Mouse (Mus musculus) heart, adult 8-10 months (tissue): ENCODE results near the gene Nle1. TPM values are rescaled to one million over a fixed set of nuclear protein-coding genes. Genes with fewer than 3 reads are reported as not detected.

Source experiments
- DNase-seq: peaks from one replicate; pipeline ENCODE4 v3.0.0; 2022; ENCODE audit warnings: low spot score
- total RNA-seq, 4 experiments: library from RNA; stranded (reverse); gene quantifications; 2 replicates each; pipeline ENCODE4 v1.2.4; 2022

The Nle1 gene
- total RNA-seq, 4 experiments from 2014 or later, result 7.0 to 13.0 (median 9.7) TPM

DNA sequence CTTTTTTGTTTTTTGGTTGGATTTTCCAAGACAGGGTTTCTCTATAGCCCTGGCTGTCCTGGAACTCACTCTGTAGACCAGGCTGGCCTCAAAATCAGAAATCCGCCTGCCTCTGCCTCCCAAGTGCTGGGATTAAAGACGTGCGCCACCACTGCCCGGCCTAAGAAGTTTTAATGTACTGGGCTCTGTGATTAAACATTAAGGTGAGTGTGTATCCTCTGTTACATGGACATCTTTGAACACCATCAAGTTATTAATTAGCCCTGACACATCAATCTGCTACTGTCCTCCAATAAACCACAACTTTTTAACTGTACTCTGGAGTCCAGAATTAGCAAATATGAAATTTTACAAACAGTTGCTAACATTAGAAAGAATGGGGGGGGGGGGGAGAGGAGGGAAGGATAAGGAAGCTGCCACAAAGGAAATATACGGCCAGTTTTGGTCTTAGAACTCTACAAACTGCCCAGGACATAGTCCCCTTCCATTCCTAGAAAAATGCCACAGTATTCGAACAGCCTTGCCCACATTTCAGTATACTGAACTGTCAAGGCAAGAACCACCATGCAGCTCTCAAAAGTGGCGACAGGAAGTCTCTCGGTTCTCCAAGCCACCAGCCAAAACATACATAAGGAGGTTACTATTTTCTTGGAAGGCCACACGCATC lies 38.6 kb downstream of the Nle1 start:
- no peak for DNase-seq

DNA sequence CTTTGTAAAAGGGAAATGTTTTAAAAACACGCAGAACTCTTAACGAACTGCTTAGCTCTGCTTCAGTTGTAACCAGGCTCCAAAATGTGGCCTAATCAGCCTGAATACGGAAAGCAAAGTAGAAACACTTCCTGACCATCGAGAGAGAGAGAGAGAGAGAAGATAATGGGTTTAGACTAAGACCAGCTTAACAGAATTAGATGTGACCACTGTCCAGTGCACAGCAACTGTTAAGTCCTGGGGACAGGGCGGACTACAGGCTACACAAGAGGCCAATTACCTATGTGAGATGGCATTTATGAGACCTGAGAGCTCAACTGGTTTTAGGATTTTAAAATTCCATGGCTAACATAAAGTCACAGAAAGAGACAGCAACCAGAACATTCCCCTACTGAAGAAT lies 40.3 kb downstream of the Nle1 start:
- no peak for DNase-seq

DNA sequence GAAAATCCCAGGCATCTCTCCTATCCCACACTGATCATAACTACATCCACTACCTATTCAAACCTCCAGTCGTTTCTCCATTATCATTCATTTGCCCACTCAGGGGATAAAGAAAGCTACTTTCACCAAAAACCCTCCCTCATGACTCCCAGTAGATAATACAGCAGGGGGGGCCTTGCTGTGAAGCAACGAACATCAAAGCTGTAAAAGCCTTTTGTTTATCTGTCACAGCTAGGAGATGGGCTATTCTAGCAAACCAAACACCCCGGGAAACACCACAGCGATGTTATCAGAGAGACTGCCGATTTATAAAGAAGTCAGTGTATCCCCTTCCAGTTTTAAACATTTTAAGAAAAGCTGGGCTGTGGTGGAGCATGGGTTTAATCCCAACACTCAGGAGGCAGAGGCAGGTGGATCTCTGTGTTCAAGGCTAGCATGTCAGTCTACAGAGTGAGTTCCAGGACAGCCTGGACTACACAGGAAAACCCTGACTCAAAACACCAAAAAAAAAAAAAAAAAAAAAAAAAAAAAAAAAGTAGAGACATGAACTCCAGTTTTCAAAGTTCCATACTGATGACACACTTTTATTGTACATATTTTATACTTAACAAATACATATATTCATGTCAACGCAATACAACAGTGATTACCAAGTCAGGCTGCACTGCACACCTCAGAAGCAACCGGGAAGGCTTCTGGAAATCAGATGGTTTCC lies 41.2 kb downstream of the Nle1 start:
- DNase-seq, result no peak

DNA sequence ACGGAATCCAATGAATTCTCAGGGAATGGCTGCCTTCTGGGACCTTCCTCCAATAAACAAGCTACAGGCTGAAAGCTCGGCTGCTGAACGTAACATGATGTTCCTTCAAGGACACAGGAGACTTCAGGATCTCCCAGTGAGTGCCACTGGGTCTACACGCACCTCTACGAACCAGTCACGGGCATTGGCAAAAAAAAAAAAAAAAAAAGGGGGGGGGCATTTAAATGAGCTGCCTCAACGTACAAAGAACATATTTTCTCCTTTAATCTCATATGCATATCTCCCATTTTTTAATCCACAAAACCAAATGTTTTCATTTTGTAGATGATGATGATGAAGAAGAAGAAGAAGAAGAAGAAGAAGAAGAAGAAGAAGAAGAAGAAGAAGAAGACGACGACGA lies 42.3 kb downstream of the Nle1 start:
- DNase-seq, result no peak

DNA sequence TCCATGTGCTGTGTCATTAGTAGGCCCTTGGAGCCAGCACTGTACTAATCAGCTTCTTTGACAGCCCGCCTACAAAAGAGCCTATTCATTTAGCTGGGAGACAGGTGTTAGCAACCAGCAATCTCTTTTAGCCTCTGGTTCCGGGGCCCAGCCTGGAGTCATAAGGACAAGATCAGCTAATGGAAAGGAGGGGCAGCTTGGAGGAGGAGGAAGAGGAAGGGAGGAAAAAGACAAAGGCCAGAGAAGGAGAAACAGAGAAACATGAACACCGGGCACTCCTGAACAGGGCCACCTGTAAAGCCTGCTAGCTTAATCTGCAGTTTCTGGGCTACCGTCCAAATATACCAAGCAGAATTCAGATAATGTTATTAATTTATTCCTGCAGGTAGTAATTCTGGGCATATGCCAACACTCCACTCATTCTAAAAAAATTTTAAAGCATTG lies 44.7 kb downstream of the Nle1 start:
- DNase-seq, result no peak

DNA sequence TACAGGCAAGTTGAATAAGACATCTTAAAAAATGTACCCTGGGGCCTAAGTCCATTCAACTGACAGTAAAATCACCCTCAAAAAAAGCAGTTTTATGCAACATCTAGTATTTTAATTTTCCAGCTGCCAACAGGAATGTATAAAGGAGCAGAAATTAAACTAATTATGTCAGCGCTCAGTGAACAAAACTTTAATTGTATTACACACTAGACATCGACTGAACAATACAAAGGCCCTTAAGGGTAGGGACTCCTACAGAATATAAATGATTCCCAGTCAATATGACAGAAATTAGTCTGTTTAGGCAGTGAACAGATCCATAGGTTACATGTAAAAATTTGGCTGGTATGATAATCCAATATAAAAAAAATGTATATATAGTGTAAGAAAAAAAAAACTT lies 45.2 kb downstream of the Nle1 start:
- no peak for DNase-seq

DNA sequence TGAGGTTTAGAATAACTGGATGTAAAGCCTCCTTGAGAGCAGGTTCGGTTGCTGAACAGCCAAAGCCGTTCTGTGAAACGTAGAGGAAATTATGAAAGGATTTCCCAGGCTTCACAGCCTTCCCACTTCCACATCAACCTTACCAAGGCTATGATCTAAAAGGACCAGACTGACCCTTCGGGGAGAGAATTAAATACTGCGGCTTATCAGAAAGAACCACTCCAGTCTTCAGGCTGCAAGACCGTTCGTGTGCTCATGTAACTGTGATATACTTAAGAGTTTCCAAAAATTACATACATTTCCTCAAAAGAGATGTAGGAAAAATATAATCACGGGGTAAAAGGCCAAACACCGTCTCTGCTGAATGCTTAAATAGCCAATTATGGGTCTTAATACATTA lies 45.6 kb downstream of the Nle1 start:
- DNase-seq, result no peak

DNA sequence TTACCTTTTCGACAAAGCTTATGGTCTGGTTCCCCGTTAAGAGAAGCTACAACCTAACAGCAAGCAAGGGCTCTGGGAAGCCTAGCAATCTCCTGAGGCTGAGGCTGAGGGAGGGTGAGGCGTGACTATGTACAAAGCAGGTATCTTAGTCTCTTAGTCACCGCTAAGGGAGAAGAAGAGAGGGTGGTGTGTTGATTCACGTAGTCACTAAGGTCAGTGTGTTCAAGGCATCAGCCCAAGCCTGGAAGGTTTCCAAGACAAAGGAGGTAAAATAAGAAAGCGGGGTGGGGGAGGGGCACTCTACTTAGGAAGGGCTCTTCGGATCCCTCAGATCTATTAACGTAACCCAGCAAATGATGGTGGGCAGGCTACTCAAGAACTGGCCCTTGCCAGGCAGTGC lies 46.7 kb downstream of the Nle1 start:
- DNase-seq, result no peak

DNA sequence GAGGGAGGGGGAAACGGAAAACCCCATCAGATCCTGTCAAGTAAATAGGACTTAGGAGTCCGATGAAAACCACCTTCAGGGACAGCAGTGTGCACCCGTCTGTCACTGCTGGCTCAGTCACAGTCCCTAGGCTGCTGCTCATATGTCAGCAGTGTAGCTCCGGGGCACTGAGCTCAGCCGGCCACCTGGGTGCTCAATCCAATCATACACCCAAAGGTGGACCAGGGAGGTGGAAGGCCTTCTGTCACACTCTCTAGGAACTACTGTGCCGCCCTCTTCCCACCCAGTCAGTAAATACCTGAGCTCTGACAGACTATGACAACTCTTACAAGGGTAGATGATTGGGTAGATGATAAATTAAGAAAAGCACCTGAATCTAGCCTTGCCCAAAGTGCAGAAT lies 47.5 kb downstream of the Nle1 start:
- no peak for DNase-seq

DNA sequence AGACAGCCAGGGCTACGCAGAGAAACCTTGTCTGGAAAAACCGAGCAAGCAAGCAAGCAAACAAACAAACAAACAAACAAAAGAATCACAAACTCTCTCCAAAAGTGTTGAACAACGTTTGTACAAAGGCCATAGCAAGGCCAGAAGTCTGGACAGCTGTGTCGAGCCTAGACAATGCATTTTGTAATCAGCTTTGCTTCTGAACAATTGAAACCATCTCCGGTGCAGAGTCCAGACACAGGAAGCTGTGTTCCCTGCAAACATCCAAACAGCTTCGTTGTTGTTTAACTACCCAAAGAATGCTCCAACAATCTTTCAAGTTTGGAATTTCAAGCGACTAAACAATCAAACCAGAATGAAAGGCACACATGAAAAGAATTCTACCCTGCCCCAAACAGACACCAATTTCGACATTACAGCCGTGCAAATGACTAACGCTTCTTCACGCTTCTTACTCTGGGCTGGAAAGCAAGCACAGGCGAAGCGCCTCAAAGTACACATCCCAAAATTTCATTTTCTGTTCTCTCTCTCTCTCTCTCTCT lies 50.8 kb downstream of the Nle1 start:
- no peak for DNase-seq

DNA sequence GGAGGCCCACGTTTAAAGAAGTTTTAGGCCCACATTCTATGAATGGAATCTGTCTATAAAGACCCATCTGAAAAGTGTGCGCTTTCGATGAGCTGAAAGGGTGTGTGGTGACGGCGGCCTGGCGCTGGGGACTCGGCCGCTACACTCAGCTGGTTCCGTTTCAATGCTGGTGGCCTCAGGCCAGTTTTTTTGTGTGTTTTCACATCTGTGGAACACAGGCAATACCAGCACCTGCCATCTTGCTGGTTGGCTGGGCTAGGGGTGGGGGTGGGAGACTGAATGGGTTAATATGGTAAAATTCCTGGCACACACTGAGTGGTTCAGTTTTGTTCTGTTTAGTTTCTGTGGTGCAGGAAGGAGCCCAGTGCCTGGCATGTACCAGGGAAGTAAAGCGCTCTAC lies 52.2 kb downstream of the Nle1 start:
- DNase-seq, result no peak

DNA sequence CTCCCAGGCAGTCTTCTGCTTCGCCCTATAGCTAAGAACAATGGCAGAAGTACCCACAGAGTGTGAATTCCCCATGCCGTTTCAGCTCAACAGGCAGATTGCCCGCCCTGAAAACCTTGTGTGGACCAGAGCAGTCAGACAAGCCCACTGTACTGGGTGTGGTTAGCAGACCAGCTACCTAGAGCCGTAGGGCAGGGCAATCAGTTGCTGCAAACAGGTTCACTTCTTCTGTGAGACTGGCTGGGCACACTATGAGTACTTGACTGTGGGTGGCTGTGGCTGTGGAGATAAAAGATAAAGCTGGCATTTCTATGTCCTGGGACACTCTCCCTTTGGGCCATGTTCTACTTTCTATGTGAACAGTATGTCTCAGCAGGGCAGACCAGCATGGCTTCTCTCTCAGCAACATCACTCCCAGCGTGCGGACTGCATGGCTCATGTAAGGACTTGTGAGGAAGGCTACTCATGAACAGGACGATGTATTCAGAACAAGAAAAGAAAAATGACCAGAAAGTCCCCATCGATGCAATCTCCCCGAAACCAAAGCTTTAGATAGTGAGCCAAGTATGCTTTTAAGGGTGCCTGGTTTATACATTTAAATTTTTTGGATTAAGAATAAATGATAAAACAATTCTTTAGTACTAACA lies 52.8 kb downstream of the Nle1 start:
- no peak for DNase-seq

DNA sequence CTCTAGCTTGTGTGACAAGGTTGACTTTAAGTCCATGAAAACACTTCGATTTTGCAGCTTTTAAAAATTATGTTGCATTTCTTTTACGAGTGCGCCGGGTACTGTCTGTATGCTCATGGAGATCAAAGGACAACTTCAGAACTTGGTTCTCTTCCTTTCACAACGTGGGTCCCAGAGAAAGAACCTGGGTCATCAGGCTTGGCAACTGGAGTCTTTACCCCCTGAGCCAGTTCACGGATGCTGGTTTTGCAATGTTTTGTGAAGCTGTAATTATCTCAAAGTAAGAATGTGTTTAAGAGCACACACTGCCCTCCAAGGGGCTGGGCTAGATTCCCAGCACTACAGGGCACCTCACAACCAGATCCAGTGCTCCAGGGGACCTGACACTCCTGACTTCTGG lies 54.1 kb downstream of the Nle1 start:
- DNase-seq, result no peak

DNA sequence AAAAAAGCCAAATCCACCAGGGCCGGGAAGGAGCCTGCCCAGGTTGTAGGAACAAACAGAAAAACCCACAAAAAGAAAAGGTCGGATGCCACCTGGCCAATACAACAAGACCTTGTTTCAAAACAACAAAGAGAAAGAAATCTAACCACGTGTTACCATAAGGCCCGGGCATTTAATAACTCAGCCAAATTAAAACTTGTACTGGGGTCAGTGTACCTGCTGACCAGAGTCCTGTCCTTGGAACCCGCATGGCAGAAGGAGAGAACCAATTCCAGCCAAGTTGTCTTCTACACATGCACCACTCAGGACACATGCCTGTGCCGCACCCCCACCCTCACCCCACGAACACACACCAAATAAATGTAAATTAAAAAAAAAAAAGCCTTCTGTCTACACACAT lies 55.3 kb downstream of the Nle1 start:
- no peak for DNase-seq

DNA sequence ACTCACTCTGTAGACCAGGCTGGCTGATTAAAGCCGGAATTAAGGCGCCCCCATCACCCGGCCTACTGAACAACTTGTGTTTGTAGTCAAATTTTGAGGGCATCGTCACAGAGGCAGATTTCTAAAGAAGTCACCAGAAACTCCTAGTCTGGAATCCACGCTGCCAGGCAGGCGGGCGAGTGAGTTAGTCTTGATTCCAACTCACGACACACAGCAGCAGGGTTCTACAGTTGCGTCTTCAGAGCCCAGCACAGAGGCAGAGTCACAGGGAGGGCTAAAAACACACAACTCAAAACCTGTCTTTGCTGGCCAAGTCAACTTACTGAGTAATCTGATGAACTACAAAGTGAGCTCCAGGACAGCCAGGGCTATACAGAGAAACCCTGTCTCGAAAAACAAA lies 55.7 kb downstream of the Nle1 start:
- no peak for DNase-seq

DNA sequence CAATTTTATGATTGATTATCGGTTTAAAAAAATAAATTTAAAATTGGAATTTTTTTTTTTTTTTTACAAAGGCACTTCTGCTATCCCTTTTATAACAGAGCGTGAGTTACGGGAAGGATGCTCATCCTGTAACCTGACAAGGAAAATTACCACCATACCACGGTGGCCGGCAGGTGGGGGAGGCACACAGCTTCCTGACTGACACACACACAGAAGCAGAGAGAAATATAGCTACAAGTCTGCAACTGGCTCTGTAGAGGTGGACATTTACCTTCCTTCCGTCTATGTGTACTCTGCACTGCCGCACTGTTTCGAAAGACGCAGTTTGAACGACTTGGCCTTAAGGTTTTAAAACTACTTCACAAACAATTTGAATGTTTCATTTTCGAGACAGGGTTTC lies 56.1 kb downstream of the Nle1 start:
- DNase-seq, result no peak

Other genes with a start within 250 kb of the Nle1 start
- under 1 TPM; 0.19 to 0.28 (median 0.27) TPM for gene Cct6b, start 144.1 kb downstream of the Nle1 start, total RNA-seq
- gene Zfp830, start 144.1 kb downstream of the Nle1 start, total RNA-seq, result 10 to 100 TPM; 12.4 to 13.9 (median 13.1) TPM
- gene Lig3, start 127.3 kb downstream of the Nle1 start, total RNA-seq, result 10 to 100 TPM; 13.7 to 16.8 (median 16.6) TPM
- 1 to 10 TPM; 3.8 to 4.7 (median 4.7) TPM for gene Rffl, start 37.2 kb downstream of the Nle1 start, total RNA-seq
- 10 to 100 TPM in 2 of 4 experiments, 1 to 10 TPM in 2; 7.8 to 10.9 (median 9.9) TPM for gene Rad51d, start 17.8 kb downstream of the Nle1 start, total RNA-seq
- not detected for gene Fndc8, start 16.3 kb downstream of the Nle1 start, total RNA-seq
- 100 to 1,000 TPM; 170 to 223 (median 177) TPM for gene Unc45b, start 2.1 kb upstream of the Nle1 start, total RNA-seq
- 10 to 100 TPM; 43.9 to 65.9 (median 55.1) TPM for gene Slfn5, start 42.9 kb upstream of the Nle1 start, total RNA-seq
- under 1 TPM; 0.56 to 0.72 (median 0.62) TPM for gene Slfn9, start 83.4 kb upstream of the Nle1 start, total RNA-seq
- gene Slfn8, start 112.4 kb upstream of the Nle1 start, total RNA-seq, result under 1 TPM; 0.43 to 0.76 (median 0.67) TPM
- 1 to 10 TPM; 1.8 to 4.6 (median 2.3) TPM for gene Slfn2, start 156.7 kb upstream of the Nle1 start, total RNA-seq
- gene Slfn1, start 208.4 kb upstream of the Nle1 start, total RNA-seq, result under 1 TPM in 3 of 4 experiments, not detected in 1; 0.12 to 0.66 (median 0.14) TPM